Mouse (Mus musculus): ENCODE results near the gene Spindoc. TPM values are rescaled to one million over a fixed set of nuclear protein-coding genes. Genes with fewer than 3 reads are reported as not detected.

Gene Spindoc
- polyA plus RNA-seq, 1 experiment from 2014 or later: 25.3 TPM

DNA sequence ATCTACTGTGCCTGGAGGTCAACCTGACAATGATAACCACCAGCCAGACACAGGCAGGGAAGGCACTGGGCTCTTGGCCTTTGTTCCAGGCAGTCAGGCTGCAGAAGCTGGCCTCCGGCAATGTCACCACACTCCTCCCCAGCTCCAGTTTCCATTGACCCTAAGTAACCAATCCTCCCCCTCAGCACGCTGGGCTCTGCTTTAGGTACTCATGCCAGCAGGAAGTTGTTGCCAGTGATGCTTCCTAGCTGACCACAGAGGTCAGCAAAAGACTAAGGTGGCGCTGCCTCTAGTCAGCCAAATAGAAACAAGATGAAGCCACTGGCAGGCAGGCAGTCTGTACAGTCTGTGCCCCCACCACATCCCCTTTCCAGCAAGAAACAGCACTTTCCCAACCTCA, 75.8 kb downstream of the Spindoc start:
- Histone ChIP-seq H3K36me3 (ENCODE audit: control insufficient read depth, insufficient read depth, low read length) (no peaks in the 10 kb centered on the region; the same call in 1 of the 2 replicates), H3K9ac (ENCODE audit: low read length) (no peak overlapping the region), H3K27me3 (ENCODE audit: control insufficient read depth, insufficient read depth, low read length) (no peaks in the 10 kb centered on the region), H3K27ac (ENCODE audit: low read depth, low read length) (no peak overlapping the region), H3K4me2 (no peak overlapping the region), H3K4me3 (ENCODE audit: low read depth, low read length) (no peak overlapping the region), H3K9me3 (ENCODE audit: control insufficient read depth, low read length) (no peaks in the 10 kb centered on the region), H3K4me1 (ENCODE audit: control insufficient read depth, insufficient read depth, low read length) (peaks cover 20% of the 10 kb centered on the region)
- ATAC-seq (ENCODE audit: low FRiP score) (no peak), DNase-seq (ENCODE audit: low spot score, missing footprints) (peak; percentile 54)
- 69% methylated on average over 3 of the region's 3 CpGs for WGBS

GRCm38 (mm10) chr19:7305380-7306310, 77.1 kb downstream of the Spindoc start:
- 88% methylated on average over 10 of the region's 11 CpGs for WGBS
- H3K4me2 ChIP-seq: no peak overlapping the region
- ATAC-seq (ENCODE audit: low FRiP score) (no peak), DNase-seq (ENCODE audit: low spot score, missing footprints) (peak; percentile 56)
- H3K36me3 ChIP-seq (ENCODE audit: control insufficient read depth, insufficient read depth, low read length): no peaks in the 10 kb centered on the region; the same call in 1 of the 2 replicates
- H3K27me3 ChIP-seq (ENCODE audit: control insufficient read depth, insufficient read depth, low read length): no peaks in the 10 kb centered on the region
- H3K4me1 ChIP-seq (ENCODE audit: control insufficient read depth, insufficient read depth, low read length): peaks cover 11% of the 10 kb centered on the region
- H3K9me3 ChIP-seq (ENCODE audit: control insufficient read depth, low read length): no peaks in the 10 kb centered on the region
- no peak overlapping the region for H3K9ac ChIP-seq (ENCODE audit: low read length)
- H3K4me3 ChIP-seq (ENCODE audit: low read depth, low read length): no peak overlapping the region
- no peak overlapping the region for H3K27ac ChIP-seq (ENCODE audit: low read depth, low read length)

- Histone ChIP-seq H3K4me1 (ENCODE audit: control insufficient read depth, insufficient read depth, low read length) (peaks cover 10% of the 10 kb centered on the region), H3K4me3 (ENCODE audit: low read depth, low read length) (no peak overlapping the region), H3K9me3 (ENCODE audit: control insufficient read depth, low read length) (no peaks in the 10 kb centered on the region), H3K9ac (ENCODE audit: low read length) (no peak overlapping the region), H3K27ac (ENCODE audit: low read depth, low read length) (no peak overlapping the region), H3K4me2 (no peak overlapping the region), H3K27me3 (ENCODE audit: control insufficient read depth, insufficient read depth, low read length) (no peaks in the 10 kb centered on the region), H3K36me3 (ENCODE audit: control insufficient read depth, insufficient read depth, low read length) (no peaks in the 10 kb centered on the region; the same call in 1 of the 2 replicates)
- no peak for ATAC-seq (ENCODE audit: low FRiP score)
- peak; percentile 17 for DNase-seq (ENCODE audit: low spot score, missing footprints)
- WGBS: 86% methylated on average over 2 of the region's 2 CpGs
Measured at GRCm38 (mm10) chr19:7304801-7305200, 78.0 kb downstream of the Spindoc start.

Small RNA genes lying within 50 kb of the gene (microRNA-seq; reads per million reads assigned to microRNA genes)
- gene Mir6991: 2.7 reads per million, percentile 10 among the genes with 10 or more reads in this experiment

Other genes starting within 250 kb of the Spindoc start
- gene Otub1, start 176.7 kb downstream of the Spindoc start, polyA plus RNA-seq (2014; fragmentation: Nextera tagmentation; extraction: Ambion mirVana): 241 and 252 TPM in 2 replicates
- gene Cox8a, start 165.4 kb downstream of the Spindoc start, polyA plus RNA-seq (2014; fragmentation: Nextera tagmentation; extraction: Ambion mirVana): 730 and 757 TPM in 2 replicates
- gene Naa40, start 141.8 kb downstream of the Spindoc start, polyA plus RNA-seq (2014; fragmentation: Nextera tagmentation; extraction: Ambion mirVana): 94.3 and 103 TPM in 2 replicates
- gene Rcor2, start 115.7 kb downstream of the Spindoc start, polyA plus RNA-seq (2014; fragmentation: Nextera tagmentation; extraction: Ambion mirVana): 33.8 and 36.9 TPM in 2 replicates
- 43.0 and 53.9 TPM in 2 replicates for gene Mark2, start 41.1 kb downstream of the Spindoc start, polyA plus RNA-seq (2014; fragmentation: Nextera tagmentation; extraction: Ambion mirVana)
- 12.3 and 13.2 TPM in 2 replicates for gene 2700081O15Rik, start 34.6 kb upstream of the Spindoc start, polyA plus RNA-seq (2014; fragmentation: Nextera tagmentation; extraction: Ambion mirVana)
- gene Rtn3, start 100.3 kb upstream of the Spindoc start, polyA plus RNA-seq (2014; fragmentation: Nextera tagmentation; extraction: Ambion mirVana): 371 and 383 TPM in 2 replicates
- gene Atl3, start 111.0 kb upstream of the Spindoc start, polyA plus RNA-seq (2014; fragmentation: Nextera tagmentation; extraction: Ambion mirVana): 6.3 and 8.5 TPM in 2 replicates
- gene Pla2g16, start 174.5 kb upstream of the Spindoc start, polyA plus RNA-seq (2014; fragmentation: Nextera tagmentation; extraction: Ambion mirVana): 2.3 and 3.2 TPM in 2 replicates
- not detected in 2 replicates for gene Lgals12, start 224.2 kb upstream of the Spindoc start, polyA plus RNA-seq (2014; fragmentation: Nextera tagmentation; extraction: Ambion mirVana)
- not detected in 2 replicates for gene Hrasls5, start 229.5 kb upstream of the Spindoc start, polyA plus RNA-seq (2014; fragmentation: Nextera tagmentation; extraction: Ambion mirVana)

Data from midbrain, embryonic 11.5 days (tissue).